Mouse (Mus musculus): Measurements from ENCODE around the gene Ptms.

GRCm38 (mm10) chr6:124925941-124926340 lies 6.0 kb upstream of the Ptms start:
- TF ChIP-seq CTCF (IDR thresholded peaks at IDR 0.05; ENCODE audit: low read depth, low read length) (no peak), TAL1 (conservative IDR thresholded peaks at IDR 0.05; ENCODE audit: low read depth, low read length) (no peak), POLR2AphosphoS5 (IDR thresholded peaks at IDR 0.05; ENCODE audit: insufficient replicate concordance, low read depth, low read length) (no peak), GATA2 (IDR thresholded peaks at IDR 0.05; ENCODE audit: borderline replicate concordance, low read depth, low read length) (no peak)

Measured in G1E (cell line).